Mouse (Mus musculus) lung, postnatal 0 days (tissue): Measurements from ENCODE around the gene Cdc42bpa. TPM values are rescaled to one million over a fixed set of nuclear protein-coding genes. Genes with fewer than 3 reads are reported as not detected.

Experiments
- ATAC-seq: fragments of 200-750 bp; cut with Nextera tagmentation; 2 replicates; pipeline ENCODE4 v1.8.0; 2017; ENCODE audit warnings: moderate library complexity
- DNase-seq: peaks from one replicate; pipeline ENCODE4 v3.0.0-alpha.2; 2016; ENCODE audit warnings: low spot score
- H3K27ac ChIP-seq: fragments of 300-500 bp; sonication (generic); 2 replicates; pipeline ENCODE4 v1.5.1; 2014; ENCODE audit warnings: antibody characterized with exemption, mild to moderate bottlenecking, low read length, mixed read lengths
- H3K27me3 ChIP-seq: fragments of 300-500 bp; sonication (generic); replicated peaks from 2 replicates; pipeline ENCODE4 v1.6.1; 2014; ENCODE audit warnings: low read length, mixed read lengths; ENCODE audit not compliant: insufficient read depth
- H3K36me3 ChIP-seq: fragments of 300-500 bp; sonication (generic); 2 replicates; pipeline ENCODE4 v1.6.1; 2014; ENCODE audit warnings: low read length, mixed read lengths; ENCODE audit not compliant: insufficient read depth
- H3K4me1 ChIP-seq: fragments of 300-500 bp; sonication (generic); 2 replicates; pipeline ENCODE4 v1.6.1; 2014; ENCODE audit warnings: antibody characterized with exemption, low read depth, low read length, mixed read lengths; ENCODE audit not compliant: insufficient read depth
- H3K4me2 ChIP-seq: fragments of 300-500 bp; sonication (generic); replicated peaks from 2 replicates; pipeline ENCODE4 v1.6.1; 2014; ENCODE audit warnings: low read depth, mild to moderate bottlenecking, low read length, moderate library complexity, mixed read lengths
- H3K4me3 ChIP-seq: fragments of 300-500 bp; sonication (generic); 2 replicates; pipeline ENCODE4 v1.5.1; 2014; ENCODE audit warnings: low read depth, low read length
- H3K9ac ChIP-seq: fragments of 300-500 bp; sonication (generic); replicated peaks from 2 replicates; pipeline ENCODE4 v1.6.1; 2014; ENCODE audit warnings: low read depth, mild to moderate bottlenecking
- H3K9me3 ChIP-seq: fragments of 300-500 bp; sonication (generic); 2 replicates; pipeline ENCODE4 v1.6.1; 2016; ENCODE audit warnings: low read length, mixed read lengths
- CTCF ChIP-seq: IDR thresholded peaks from 2 replicates; pipeline ENCODE4 v1.5.1; 2016; ENCODE audit warnings: antibody characterized with exemption, mild to moderate bottlenecking
- EP300 ChIP-seq: IDR thresholded peaks from 2 replicates; pipeline ENCODE4 v1.6.1; 2016; ENCODE audit warnings: antibody characterized with exemption, mild to moderate bottlenecking, control low read depth
- WGBS: fragments of 180-500 bp; shearing (Covaris S2); extraction: QIAGEN DNeasy Blood & Tissue Kit; methylation state at CpG from one replicate; pipeline ENCODE4 v1.1.7; 2014; 5-methylcytosine and 5-hydroxymethylcytosine counted together
- polyA plus RNA-seq: library from polyadenylated mRNA; unstranded; fragments of >200 nt; fragmentation: Nextera tagmentation; extraction: Ambion mirVana; gene quantifications from 2 replicates; pipeline ENCODE4 v1.2.1, GENCODE M21; 2015

Cdc42bpa gene
- polyA plus RNA-seq, 1 experiment from 2014 or later = 17.9 TPM

DNA sequence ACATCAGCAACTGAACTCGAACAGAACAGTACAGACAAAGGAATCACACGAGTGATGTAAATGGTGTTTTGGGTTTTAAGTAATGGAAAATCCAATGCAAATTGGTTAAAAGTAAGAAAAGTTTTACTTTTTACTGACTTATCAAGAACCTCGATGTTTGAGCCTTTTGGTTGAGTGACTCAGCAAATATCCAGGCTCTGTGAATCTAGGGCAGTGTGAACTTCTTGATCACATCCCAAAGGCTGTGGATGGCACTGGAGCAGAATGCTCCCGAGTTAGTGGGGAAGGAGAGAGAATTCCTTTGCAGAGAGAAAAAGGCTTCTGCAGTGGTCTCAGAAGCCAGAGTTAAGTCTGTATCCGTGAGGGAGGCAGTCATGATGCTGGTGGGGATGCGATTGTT is 14.7 kb downstream of the Cdc42bpa start:
- no peak overlapping the region for H3K4me2 ChIP-seq
- H3K27ac ChIP-seq = no peak overlapping the region
- DNase-seq (no peak), ATAC-seq (no peak)
- no peaks in the 10 kb centered on the region for H3K9me3 ChIP-seq
- no peak overlapping the region for H3K4me3 ChIP-seq
- no peaks in the 10 kb centered on the region for H3K27me3 ChIP-seq
- 75% methylated on average over 6 of the region's 6 CpGs for WGBS
- no peaks in the 10 kb centered on the region; the same call in 1 of the 2 replicates for H3K4me1 ChIP-seq
- no peak overlapping the region for H3K9ac ChIP-seq
- no peak for TF ChIP-seq EP300
- no peak for TF ChIP-seq CTCF
- H3K36me3 ChIP-seq = no peaks in the 10 kb centered on the region

DNA sequence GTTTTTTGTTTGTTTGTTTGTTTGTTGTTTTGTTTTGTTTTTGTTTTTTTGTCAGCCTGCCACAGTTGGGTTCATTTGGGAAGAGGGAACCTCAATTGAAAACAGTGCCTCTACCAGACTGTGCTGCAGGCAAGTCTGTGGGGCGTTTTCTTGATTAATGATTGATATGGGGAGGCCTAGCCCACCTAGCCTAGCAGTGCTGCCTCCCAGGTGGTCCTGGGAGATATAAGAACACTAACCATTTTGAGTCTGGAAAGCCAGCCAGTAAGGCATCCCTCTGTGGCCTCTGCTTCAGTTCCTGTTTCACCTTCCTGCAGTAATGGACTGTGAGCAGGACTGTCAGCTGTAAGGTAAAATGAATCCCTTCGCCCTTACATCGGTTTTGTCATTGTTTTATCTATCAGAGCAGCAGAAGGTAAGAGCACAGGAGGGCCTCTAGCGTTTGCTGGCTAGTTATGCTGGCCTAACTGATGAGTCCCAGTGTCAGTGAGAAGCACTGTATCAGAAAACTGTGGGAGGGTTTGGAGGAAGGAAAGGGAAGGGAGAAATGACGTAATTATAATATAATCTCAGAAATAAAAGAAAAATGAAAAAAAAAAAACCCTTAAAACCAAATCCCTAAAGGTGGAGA is 15.5 kb downstream of the Cdc42bpa start:
- Histone ChIP-seq H3K4me1 (no peaks in the 10 kb centered on the region; the same call in 1 of the 2 replicates), H3K4me2 (no peak overlapping the region), H3K4me3 (no peak overlapping the region), H3K27me3 (no peaks in the 10 kb centered on the region), H3K9ac (no peak overlapping the region), H3K9me3 (no peaks in the 10 kb centered on the region), H3K36me3 (no peaks in the 10 kb centered on the region), H3K27ac (no peak overlapping the region)
- TF ChIP-seq CTCF = no peak
- TF ChIP-seq EP300 = no peak
- DNase-seq (no peak), ATAC-seq (no peak)
- WGBS = 60% methylated on average over 5 of the region's 5 CpGs

DNA sequence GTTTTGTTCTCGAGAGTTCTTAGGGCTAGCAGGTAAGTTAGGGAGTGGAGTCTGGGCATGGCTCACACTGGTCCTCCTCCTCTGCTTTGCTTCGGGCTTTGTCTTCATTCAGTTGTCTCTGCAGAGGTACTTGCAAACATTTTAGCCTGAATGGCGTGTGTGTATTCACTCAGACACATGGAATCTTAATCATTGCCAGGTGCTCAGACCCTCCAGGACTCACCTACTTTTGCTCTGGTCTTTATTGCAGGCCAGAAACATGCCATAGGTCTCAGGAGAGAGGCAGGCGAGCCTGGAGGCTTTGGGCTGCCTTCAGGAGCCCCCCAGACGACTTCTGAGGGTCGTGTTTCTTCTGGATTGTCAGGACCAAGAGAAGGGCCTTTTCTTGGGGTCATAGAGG is 17.2 kb downstream of the Cdc42bpa start:
- ATAC-seq = no peak
- WGBS = 73% methylated on average over 6 of the region's 6 CpGs

DNA sequence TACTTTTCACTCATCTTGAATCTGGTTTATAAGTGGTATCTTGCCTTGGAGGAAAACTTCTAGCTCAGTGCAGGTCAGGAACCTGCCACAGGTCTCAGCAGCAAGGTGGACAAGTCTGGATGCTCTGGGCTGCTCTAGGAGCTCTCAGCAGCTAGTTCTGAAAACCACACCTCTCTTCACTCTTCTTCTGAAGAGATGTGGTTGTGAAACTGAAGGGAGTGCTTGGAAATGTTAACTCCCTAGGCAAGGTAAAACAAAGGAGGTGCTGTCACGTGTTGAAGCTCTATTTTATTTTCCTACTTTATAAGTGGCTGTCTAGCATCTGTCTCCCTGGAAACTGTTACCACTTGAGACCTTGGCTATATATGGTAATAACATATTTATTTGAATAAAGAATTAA is 18.5 kb downstream of the Cdc42bpa start:
- 43% methylated on average over 1 of the region's 1 CpGs for WGBS
- H3K27me3 ChIP-seq = no peaks in the 10 kb centered on the region
- peak; percentile 86 for DNase-seq
- no peak overlapping the region for H3K27ac ChIP-seq
- H3K9me3 ChIP-seq = no peaks in the 10 kb centered on the region
- H3K4me3 ChIP-seq = no peak overlapping the region
- no peak overlapping the region for H3K4me2 ChIP-seq
- no peaks in the 10 kb centered on the region for H3K36me3 ChIP-seq
- H3K9ac ChIP-seq = no peak overlapping the region
- H3K4me1 ChIP-seq = no peaks in the 10 kb centered on the region; the same call in 1 of the 2 replicates
- peak; percentile 93 for ATAC-seq
- peak; percentile 32; the same call in 1 of the 2 replicates for TF ChIP-seq EP300
- no peak for TF ChIP-seq CTCF

More for the DNA sequence above, 17.2 kb downstream of the Cdc42bpa start:
- H3K4me2 ChIP-seq = no peak overlapping the region
- no peak for DNase-seq
- no peaks in the 10 kb centered on the region for H3K27me3 ChIP-seq
- H3K36me3 ChIP-seq = no peaks in the 10 kb centered on the region
- H3K27ac ChIP-seq = no peak overlapping the region
- H3K4me3 ChIP-seq = no peak overlapping the region
- no peaks in the 10 kb centered on the region; the same call in 1 of the 2 replicates for H3K4me1 ChIP-seq
- no peak for TF ChIP-seq CTCF
- no peak for TF ChIP-seq EP300
- H3K9ac ChIP-seq = no peak overlapping the region
- H3K9me3 ChIP-seq = no peaks in the 10 kb centered on the region

DNA sequence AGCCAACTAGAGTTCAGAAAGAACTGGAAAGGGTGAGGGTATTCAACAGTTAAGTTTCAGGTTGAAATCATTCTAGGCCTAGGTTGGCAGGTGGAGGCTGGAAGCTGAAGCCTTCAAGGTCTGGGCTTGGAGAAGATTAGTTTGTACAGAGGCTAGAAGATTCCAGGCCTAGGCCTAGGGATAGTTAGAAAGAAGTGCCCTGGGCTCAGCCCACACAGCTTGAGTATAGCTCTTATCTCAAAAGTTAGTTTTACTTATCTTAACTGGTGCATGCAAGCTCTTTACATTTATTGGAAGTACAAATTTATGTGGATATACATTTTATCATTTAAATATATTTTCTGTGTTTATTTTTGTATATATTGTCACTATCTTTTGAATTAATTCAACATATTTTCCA is 21.4 kb downstream of the Cdc42bpa start:
- H3K9me3 ChIP-seq = no peaks in the 10 kb centered on the region
- H3K4me2 ChIP-seq = no peak overlapping the region

DNA sequence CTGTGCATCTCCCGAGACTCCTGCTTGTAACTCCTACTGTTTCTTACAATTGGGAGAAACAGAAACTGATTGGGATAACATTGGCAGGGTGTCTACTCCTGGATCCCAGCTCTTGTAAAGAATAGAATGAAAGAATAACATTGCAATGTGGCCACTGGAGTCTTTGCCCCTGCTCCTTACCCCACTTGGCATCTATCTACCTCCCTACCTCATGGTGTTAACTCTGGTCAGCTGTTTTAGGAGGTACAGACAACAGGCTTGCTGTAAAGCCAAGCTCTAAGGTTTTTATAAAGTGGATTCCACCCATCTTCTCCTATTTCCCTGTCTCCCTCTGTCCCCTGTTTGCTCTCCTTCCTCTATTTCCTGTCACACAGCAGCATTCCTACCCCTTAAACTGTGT is 21.9 kb downstream of the Cdc42bpa start:
- 74% methylated on average over 1 of the region's 1 CpGs for WGBS

More for the DNA sequence above, 21.4 kb downstream of the Cdc42bpa start:
- H3K9ac ChIP-seq = no peak overlapping the region
- no peak overlapping the region for H3K4me3 ChIP-seq
- ATAC-seq = no peak
- 0 out of 2 replicates have a peak, but pooled peaks cover 5% of the 10 kb centered on the region for H3K4me1 ChIP-seq
- H3K27me3 ChIP-seq = no peaks in the 10 kb centered on the region
- H3K36me3 ChIP-seq = no peaks in the 10 kb centered on the region
- DNase-seq = no peak
- TF ChIP-seq CTCF (no peak), EP300 (no peak)
- no peak overlapping the region for H3K27ac ChIP-seq

More for the DNA sequence above, 21.9 kb downstream of the Cdc42bpa start:
- Histone ChIP-seq H3K27ac (no peak overlapping the region), H3K4me1 (0 out of 2 replicates have a peak, but pooled peaks cover 5% of the 10 kb centered on the region), H3K9ac (no peak overlapping the region), H3K4me3 (no peak overlapping the region), H3K4me2 (no peak overlapping the region), H3K27me3 (no peaks in the 10 kb centered on the region), H3K9me3 (no peaks in the 10 kb centered on the region), H3K36me3 (no peaks in the 10 kb centered on the region)
- no peak for DNase-seq
- ATAC-seq = no peak
- TF ChIP-seq CTCF = no peak
- no peak for TF ChIP-seq EP300
